Mouse (Mus musculus): Measurements from ENCODE around the gene Fbxo22.
A peak's percentile ranks its signal among the peaks of the same experiment; 100 is the strongest.
"Not testable (repeated sequence)": the region's sequence is repeated elsewhere in the genome, so short reads cannot be mapped to it uniquely, and the experiment has no call there.

The Fbxo22 gene

GRCm38 (mm10) chr9:55208790-55209481, at the start of gene Fbxo22:
Fbxo22 (plus strand) TSS chr9:55208925.
- peak; percentile 81 for DNase-seq

- no peak for DNase-seq
Measured at GRCm38 (mm10) chr9:55170655-55171412, 37.9 kb upstream of the Fbxo22 start.

- no peak for DNase-seq
Measured at GRCm38 (mm10) chr9:55172195-55172685, 36.5 kb upstream of the Fbxo22 start.

GRCm38 (mm10) chr9:55174235-55174634, 34.5 kb upstream of the Fbxo22 start:
- DNase-seq: no peak

GRCm38 (mm10) chr9:55195876-55196275, 12.8 kb upstream of the Fbxo22 start:
- DNase-seq: no peak

GRCm38 (mm10) chr9:55198260-55198659, 10.5 kb upstream of the Fbxo22 start:
- DNase-seq: no peak

GRCm38 (mm10) chr9:55199348-55199747, 9.4 kb upstream of the Fbxo22 start:
- DNase-seq: peak; percentile 82

- no peak for DNase-seq
Measured at GRCm38 (mm10) chr9:55208458-55208789, 301 bp upstream of the Fbxo22 start.

- no peak for DNase-seq
Measured at GRCm38 (mm10) chr9:55211611-55212010, 2.9 kb downstream of the Fbxo22 start.

GRCm38 (mm10) chr9:55213396-55213795, 4.7 kb downstream of the Fbxo22 start:
- DNase-seq: no peak

GRCm38 (mm10) chr9:55215056-55215455, 6.3 kb downstream of the Fbxo22 start:
- DNase-seq: no peak

- DNase-seq: no peak
Measured at GRCm38 (mm10) chr9:55215648-55216047, 6.9 kb downstream of the Fbxo22 start.

- no peak for DNase-seq
Measured at GRCm38 (mm10) chr9:55216078-55216477, 7.4 kb downstream of the Fbxo22 start.

- no peak for DNase-seq
Measured at GRCm38 (mm10) chr9:55217381-55217780, 8.7 kb downstream of the Fbxo22 start.

GRCm38 (mm10) chr9:55225165-55225737, 16.5 kb downstream of the Fbxo22 start:
- DNase-seq: no peak

- no peak for DNase-seq
Measured at GRCm38 (mm10) chr9:55226251-55226650, 17.5 kb downstream of the Fbxo22 start.

- DNase-seq: no peak
Measured at GRCm38 (mm10) chr9:55228149-55228548, 19.4 kb downstream of the Fbxo22 start.

- DNase-seq: no peak
Measured at GRCm38 (mm10) chr9:55229010-55229409, 20.3 kb downstream of the Fbxo22 start.

GRCm38 (mm10) chr9:55231544-55231943, 22.8 kb downstream of the Fbxo22 start:
- peak; percentile 84 for DNase-seq

- DNase-seq: no peak
Measured at GRCm38 (mm10) chr9:55232110-55232509, 23.4 kb downstream of the Fbxo22 start.

- no peak for DNase-seq
Measured at GRCm38 (mm10) chr9:55232586-55232985, 23.9 kb downstream of the Fbxo22 start.

GRCm38 (mm10) chr9:55233076-55233475, 24.4 kb downstream of the Fbxo22 start:
- not testable (repeated sequence) for DNase-seq

GRCm38 (mm10) chr9:55236235-55237165, 27.8 kb downstream of the Fbxo22 start:
- DNase-seq: no peak
